Mouse (Mus musculus): ENCODE measurements around the gene Tcp1. TPM values are rescaled to one million over a fixed set of nuclear protein-coding genes. Genes with fewer than 3 reads are reported as not detected.
"Not testable (repeated sequence)": the region's sequence is repeated elsewhere in the genome, so short reads cannot be mapped to it uniquely, and the experiment has no call there.

Gene Tcp1
- polyA plus RNA-seq, 1 experiment from 2014 or later, result 408 TPM

DNA sequence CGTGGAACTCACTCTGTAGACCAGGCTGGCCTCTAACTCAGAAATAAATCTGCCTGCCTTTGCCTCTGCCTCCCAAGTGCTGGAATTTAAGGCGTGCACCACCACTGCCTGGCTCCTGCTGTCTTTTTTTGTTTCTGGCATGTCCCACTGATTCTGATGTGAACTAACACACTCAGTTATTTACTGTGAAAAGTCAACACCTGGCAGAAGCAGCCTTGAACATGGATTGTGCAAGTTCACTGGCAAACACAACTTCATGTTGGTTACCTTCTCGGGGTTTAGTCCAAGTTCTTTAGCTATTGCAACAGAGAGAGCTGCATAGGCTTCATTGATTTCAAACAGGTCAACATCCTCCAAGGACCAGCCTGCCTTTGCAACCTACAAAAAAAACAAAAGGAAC is 9.5 kb downstream of the Tcp1 start:
- no peak overlapping the region for H3K4me2 ChIP-seq (ENCODE audit: low read depth, low read length)
- no peaks in the 10 kb centered on the region for H3K9me3 ChIP-seq (ENCODE audit: control insufficient read depth, low read length)

DNA sequence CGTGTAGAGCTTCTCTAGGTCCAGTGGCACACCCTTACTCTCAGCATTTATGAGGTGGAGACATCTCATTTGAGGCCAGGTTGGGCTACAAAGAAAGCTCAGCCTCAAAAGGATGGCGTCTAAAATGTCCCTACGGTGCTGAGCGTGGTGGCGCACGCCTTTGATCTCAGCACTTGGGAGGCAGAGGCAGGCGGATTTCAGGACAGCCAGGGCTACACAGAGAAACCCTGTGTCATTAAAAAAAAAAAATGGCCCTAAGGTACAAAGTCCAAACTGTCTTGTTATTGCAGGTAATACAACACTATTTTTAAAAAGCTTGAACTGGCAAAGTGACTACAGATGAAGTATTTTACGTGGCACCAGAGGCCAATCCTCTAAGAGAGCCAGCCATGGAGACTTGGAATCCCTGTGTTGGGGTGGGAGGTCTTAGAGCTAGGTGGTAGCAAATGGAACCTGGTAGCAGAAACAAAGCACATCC is 10.2 kb downstream of the Tcp1 start:
- Histone ChIP-seq H3K4me2 (ENCODE audit: low read depth, low read length) (no peak overlapping the region), H3K4me1 (ENCODE audit: control insufficient read depth, insufficient read depth, low read length) (no peaks in the 10 kb centered on the region), H3K27ac (replicated peaks; ENCODE audit: low read depth, low read length) (no peak overlapping the region), H3K9me3 (ENCODE audit: control insufficient read depth, low read length) (no peaks in the 10 kb centered on the region), H3K27me3 (replicated peaks; ENCODE audit: control insufficient read depth, insufficient read depth, low read length) (no peaks in the 10 kb centered on the region), H3K36me3 (ENCODE audit: control insufficient read depth, insufficient read depth, low read length) (peaks cover 61% of the 10 kb centered on the region), H3K4me3 (ENCODE audit: low read depth, low read length) (no peak overlapping the region), H3K9ac (ENCODE audit: low read depth, low read length) (no peak overlapping the region)
- DNase-seq (ENCODE audit: low spot score) (no peak), ATAC-seq (ENCODE audit: low read depth) (no peak)
- 89% methylated on average over 8 of the region's 8 CpGs for WGBS

More for the DNA sequence above, 9.5 kb downstream of the Tcp1 start:
- DNase-seq (ENCODE audit: low spot score) (no peak), ATAC-seq (ENCODE audit: low read depth) (no peak)
- no peak overlapping the region for H3K27ac ChIP-seq (replicated peaks; ENCODE audit: low read depth, low read length)
- peaks cover 68% of the 10 kb centered on the region for H3K36me3 ChIP-seq (ENCODE audit: control insufficient read depth, insufficient read depth, low read length)
- H3K27me3 ChIP-seq (replicated peaks; ENCODE audit: control insufficient read depth, insufficient read depth, low read length), result no peaks in the 10 kb centered on the region
- H3K4me1 ChIP-seq (ENCODE audit: control insufficient read depth, insufficient read depth, low read length), result no peaks in the 10 kb centered on the region
- no peak overlapping the region for H3K4me3 ChIP-seq (ENCODE audit: low read depth, low read length)
- 91% methylated on average over 3 of the region's 3 CpGs for WGBS
- no peak overlapping the region for H3K9ac ChIP-seq (ENCODE audit: low read depth, low read length)

DNA sequence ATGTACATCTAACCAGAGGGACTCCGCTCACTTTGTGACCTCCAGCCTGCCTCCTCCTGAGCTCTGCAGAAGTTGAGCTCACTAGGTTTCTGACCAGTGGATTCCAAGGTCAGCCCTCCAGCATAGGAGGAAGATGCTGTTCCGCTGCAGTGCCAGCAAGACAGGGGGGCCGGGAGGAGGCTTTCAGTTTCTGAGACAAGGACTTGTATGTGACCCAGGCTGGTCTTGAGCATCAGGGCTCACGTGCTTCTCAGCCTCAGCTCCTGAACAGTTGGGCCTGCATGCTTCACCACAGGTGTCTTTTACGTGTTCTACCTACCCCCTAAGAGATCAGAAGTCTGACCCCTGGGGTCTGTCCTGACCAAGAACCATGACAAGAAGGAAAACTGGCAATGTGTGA is 16.1 kb downstream of the Tcp1 start:
- H3K9me3 ChIP-seq (ENCODE audit: control insufficient read depth, low read length); H3K4me2 ChIP-seq (ENCODE audit: low read depth, low read length); H3K9ac ChIP-seq (ENCODE audit: low read depth, low read length); H3K4me1 ChIP-seq (ENCODE audit: control insufficient read depth, insufficient read depth, low read length); DNase-seq (ENCODE audit: low spot score); H3K36me3 ChIP-seq (ENCODE audit: control insufficient read depth, insufficient read depth, low read length); H3K27me3 ChIP-seq (replicated peaks; ENCODE audit: control insufficient read depth, insufficient read depth, low read length); ATAC-seq (ENCODE audit: low read depth); H3K4me3 ChIP-seq (ENCODE audit: low read depth, low read length); H3K27ac ChIP-seq (replicated peaks; ENCODE audit: low read depth, low read length): not testable (repeated sequence)
- 86% methylated on average over 5 of the region's 5 CpGs for WGBS

DNA sequence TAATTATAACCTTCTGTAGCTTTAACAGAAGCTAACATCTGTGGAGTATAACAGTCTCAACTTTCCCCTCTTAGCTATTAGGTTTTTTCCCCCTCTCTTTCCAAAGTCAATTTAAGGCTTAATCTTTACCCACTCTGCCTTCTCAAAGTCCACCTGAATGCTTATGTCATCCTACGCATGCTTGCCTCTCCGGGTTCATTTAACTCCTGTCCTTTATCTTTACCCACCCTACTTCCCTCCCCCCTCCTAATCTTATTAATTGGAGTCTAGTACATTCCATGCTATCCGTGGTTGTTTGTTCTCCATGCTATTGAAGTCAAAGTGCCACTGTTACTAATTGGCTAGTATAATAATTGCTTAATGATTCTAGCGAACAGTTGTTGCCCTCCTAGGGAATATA is 20.2 kb downstream of the Tcp1 start:
- H3K4me2 ChIP-seq (ENCODE audit: low read depth, low read length), result no peak overlapping the region
- no peak for DNase-seq (ENCODE audit: low spot score)
- ATAC-seq (ENCODE audit: low read depth), result no peak
- no peak overlapping the region for H3K4me3 ChIP-seq (ENCODE audit: low read depth, low read length)
- H3K4me1 ChIP-seq (ENCODE audit: control insufficient read depth, insufficient read depth, low read length), result no peaks in the 10 kb centered on the region
- H3K9ac ChIP-seq (ENCODE audit: low read depth, low read length), result no peak overlapping the region
- 58% methylated on average over 4 of the region's 4 CpGs for WGBS
- no peaks in the 10 kb centered on the region for H3K27me3 ChIP-seq (replicated peaks; ENCODE audit: control insufficient read depth, insufficient read depth, low read length)
- H3K27ac ChIP-seq (replicated peaks; ENCODE audit: low read depth, low read length), result no peak overlapping the region
- H3K9me3 ChIP-seq (ENCODE audit: control insufficient read depth, low read length), result no peaks in the 10 kb centered on the region
- H3K36me3 ChIP-seq (ENCODE audit: control insufficient read depth, insufficient read depth, low read length), result no peaks in the 10 kb centered on the region

DNA sequence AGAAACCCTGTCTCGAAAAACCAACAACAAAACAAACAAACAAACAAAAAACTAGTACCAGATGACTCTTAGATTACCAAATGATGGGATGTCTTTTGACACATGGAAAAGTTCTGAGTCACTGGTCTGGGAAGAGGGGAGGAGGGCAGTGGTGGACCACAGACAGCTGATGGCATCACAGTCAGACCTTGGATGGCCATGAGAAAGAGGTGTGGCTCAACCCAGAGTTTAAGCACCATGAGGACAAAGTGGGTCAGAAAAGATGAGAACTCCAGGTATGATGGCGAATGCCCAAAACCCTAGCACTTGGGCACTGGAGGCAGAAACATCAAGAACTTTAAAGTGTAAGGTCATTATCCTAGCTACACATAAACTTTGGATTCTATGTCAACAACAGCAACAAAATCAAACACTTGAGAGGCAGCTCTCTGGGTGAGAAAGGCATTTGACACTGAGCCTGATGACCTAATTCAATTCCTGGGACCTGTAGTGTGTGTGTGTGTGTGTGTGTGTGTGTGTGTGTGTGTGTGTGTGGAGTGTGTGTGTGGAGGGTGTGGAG is 22.0 kb downstream of the Tcp1 start:
- Histone ChIP-seq H3K36me3 (ENCODE audit: control insufficient read depth, insufficient read depth, low read length) (peaks cover 3% of the 10 kb centered on the region; the same call in 1 of the 2 replicates), H3K27ac (replicated peaks; ENCODE audit: low read depth, low read length) (no peak overlapping the region), H3K4me2 (ENCODE audit: low read depth, low read length) (no peak overlapping the region), H3K4me1 (ENCODE audit: control insufficient read depth, insufficient read depth, low read length) (no peaks in the 10 kb centered on the region), H3K9ac (ENCODE audit: low read depth, low read length) (no peak overlapping the region), H3K9me3 (ENCODE audit: control insufficient read depth, low read length) (no peaks in the 10 kb centered on the region), H3K27me3 (replicated peaks; ENCODE audit: control insufficient read depth, insufficient read depth, low read length) (no peaks in the 10 kb centered on the region), H3K4me3 (ENCODE audit: low read depth, low read length) (no peak overlapping the region)
- no peak for DNase-seq (ENCODE audit: low spot score)
- ATAC-seq (ENCODE audit: low read depth), result no peak
- 77% methylated on average over 2 of the region's 2 CpGs for WGBS

DNA sequence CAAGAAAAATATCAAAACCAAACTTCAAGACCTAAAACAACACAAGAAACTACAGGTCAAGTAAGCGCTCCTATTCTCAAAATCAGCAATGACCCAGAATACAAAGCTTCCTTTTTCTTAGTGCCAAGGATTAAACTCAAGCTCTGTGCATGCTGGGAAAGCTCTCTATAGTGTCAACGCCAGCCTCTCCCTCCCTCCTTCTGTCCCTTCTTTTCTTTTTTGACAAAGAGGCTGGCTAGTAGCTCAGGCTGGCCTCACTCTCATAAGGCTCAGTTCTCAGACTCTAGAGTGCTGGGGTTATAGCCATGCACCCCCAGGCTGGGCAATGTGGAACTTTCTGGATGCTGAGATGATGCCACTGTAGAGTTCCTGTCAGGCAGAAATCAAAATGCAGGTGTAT is 22.6 kb downstream of the Tcp1 start:
- WGBS, result 47% methylated on average over 2 of the region's 2 CpGs
- no peak for ATAC-seq (ENCODE audit: low read depth)
- no peak for DNase-seq (ENCODE audit: low spot score)
- Histone ChIP-seq H3K36me3 (ENCODE audit: control insufficient read depth, insufficient read depth, low read length) (peaks cover 9% of the 10 kb centered on the region; the same call in 1 of the 2 replicates), H3K4me3 (ENCODE audit: low read depth, low read length) (no peak overlapping the region), H3K4me2 (ENCODE audit: low read depth, low read length) (no peak overlapping the region), H3K27ac (replicated peaks; ENCODE audit: low read depth, low read length) (no peak overlapping the region), H3K9me3 (ENCODE audit: control insufficient read depth, low read length) (no peaks in the 10 kb centered on the region), H3K9ac (ENCODE audit: low read depth, low read length) (no peak overlapping the region), H3K4me1 (ENCODE audit: control insufficient read depth, insufficient read depth, low read length) (no peaks in the 10 kb centered on the region), H3K27me3 (replicated peaks; ENCODE audit: control insufficient read depth, insufficient read depth, low read length) (no peaks in the 10 kb centered on the region)

DNA sequence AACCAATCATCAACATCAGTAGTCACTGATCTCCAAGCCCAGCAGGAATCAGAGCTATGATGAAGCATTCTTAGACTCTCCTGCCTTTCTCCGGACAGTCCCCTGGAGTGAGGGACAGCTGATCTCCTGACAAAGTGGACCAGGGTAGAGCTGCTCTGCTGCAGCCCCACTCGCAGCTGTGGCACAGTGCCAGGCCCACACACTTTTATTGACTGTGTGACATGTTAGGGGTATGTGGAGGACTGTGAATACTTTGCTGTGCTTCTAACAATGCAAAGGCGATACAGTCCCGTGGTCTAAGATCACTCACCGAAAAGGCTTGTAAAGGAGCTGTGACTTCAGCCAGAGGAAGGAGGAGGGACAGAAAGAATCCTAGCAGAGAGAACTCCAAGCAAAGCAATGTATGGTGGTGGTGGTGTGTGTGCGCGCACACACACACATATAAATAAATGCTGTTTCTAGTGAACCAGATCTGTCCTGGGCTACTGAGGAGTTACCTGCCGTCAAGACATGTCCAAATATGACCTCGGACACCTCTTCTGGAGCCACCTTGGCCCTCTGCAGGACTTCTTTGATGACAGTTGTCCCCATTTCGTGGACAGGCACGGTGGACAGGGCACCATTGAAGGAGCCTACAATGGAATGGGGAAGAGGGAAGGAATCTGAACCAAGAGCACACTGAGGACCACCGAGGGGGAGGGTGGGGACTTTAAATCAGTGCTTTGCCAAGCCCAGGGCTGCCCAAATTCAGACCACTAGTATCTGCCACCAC is 24.1 kb downstream of the Tcp1 start:
- not testable (repeated sequence) for H3K27ac ChIP-seq (replicated peaks; ENCODE audit: low read depth, low read length); H3K9me3 ChIP-seq (ENCODE audit: control insufficient read depth, low read length); H3K27me3 ChIP-seq (replicated peaks; ENCODE audit: control insufficient read depth, insufficient read depth, low read length); DNase-seq (ENCODE audit: low spot score); H3K4me1 ChIP-seq (ENCODE audit: control insufficient read depth, insufficient read depth, low read length)
- 42% methylated on average over 2 of the region's 12 CpGs for WGBS
- H3K4me2 ChIP-seq (ENCODE audit: low read depth, low read length), result peak overlapping the region; percentile 58
- ATAC-seq (ENCODE audit: low read depth), result 0 out of 2 replicates have a peak, but pooled peaks have one; percentile 5
- peak overlapping the region; percentile 57; the same call in 1 of the 2 replicates for H3K9ac ChIP-seq (ENCODE audit: low read depth, low read length)
- peaks cover 20% of the 10 kb centered on the region; the same call in 1 of the 2 replicates for H3K36me3 ChIP-seq (ENCODE audit: control insufficient read depth, insufficient read depth, low read length)
- H3K4me3 ChIP-seq (ENCODE audit: low read depth, low read length), result peak overlapping the region; percentile 32

DNA sequence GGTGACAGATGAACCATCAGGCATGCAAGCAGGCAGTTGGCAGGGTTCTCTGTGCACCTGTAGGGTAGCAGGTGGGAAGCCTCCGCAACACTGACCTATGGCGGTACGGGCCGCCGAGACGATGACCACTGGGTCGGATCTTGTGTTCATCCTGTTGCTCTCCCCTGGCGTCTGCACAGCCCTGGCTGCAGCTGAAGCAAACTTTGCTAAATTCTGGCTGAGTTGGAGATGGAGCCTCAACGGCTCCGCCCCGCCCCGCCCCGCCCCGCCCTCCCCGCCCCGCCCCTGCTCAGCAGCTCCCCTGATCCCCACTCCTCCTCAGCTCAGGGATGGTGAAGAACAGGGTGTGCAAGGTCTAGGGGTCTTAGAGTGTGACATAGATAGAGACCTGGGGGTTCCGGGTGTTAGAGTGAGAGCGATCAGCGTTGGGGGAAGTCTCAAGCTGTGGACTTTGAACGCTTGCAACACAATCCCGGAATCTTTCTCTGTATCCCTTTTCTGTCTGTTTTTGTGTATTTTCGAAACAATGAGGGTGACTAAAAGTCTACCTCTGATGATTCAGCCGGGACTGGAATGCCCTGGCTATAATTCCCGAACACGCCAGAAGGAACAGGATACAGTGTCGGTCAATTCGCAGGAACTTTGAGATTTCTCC is 24.8 kb downstream of the Tcp1 start, which contains the start of gene Acat3:
Gene Acat3 (minus strand): TSS at position 450 of the 655 bp plus-strand sequence.
- peak within 1 kb of the TSS; percentile 57 for H3K9ac ChIP-seq (ENCODE audit: low read depth, low read length)
- DNase-seq (ENCODE audit: low spot score), result peak; percentile 14
- H3K9me3 ChIP-seq (ENCODE audit: control insufficient read depth, low read length), result no peaks in the 10 kb centered on the region
- peak within 1 kb of the TSS; percentile 58 for H3K4me2 ChIP-seq (ENCODE audit: low read depth, low read length)
- H3K27me3 ChIP-seq (replicated peaks; ENCODE audit: control insufficient read depth, insufficient read depth, low read length), result no peaks in the 10 kb centered on the region
- ATAC-seq (ENCODE audit: low read depth), result peak; percentile 79
- no peaks in the 10 kb centered on the region for H3K4me1 ChIP-seq (ENCODE audit: control insufficient read depth, insufficient read depth, low read length)
- WGBS, result 14% methylated on average over 27 of the region's 27 CpGs
- H3K36me3 ChIP-seq (ENCODE audit: control insufficient read depth, insufficient read depth, low read length), result peaks cover 27% of the 10 kb centered on the region
- peak within 1 kb of the TSS; percentile 32 for H3K4me3 ChIP-seq (ENCODE audit: low read depth, low read length)
- H3K27ac ChIP-seq (replicated peaks; ENCODE audit: low read depth, low read length), result no peak within 1 kb of the TSS

Measured in embryonic facial prominence, embryonic 14.5 days (tissue).